In the genomic region with DNA sequence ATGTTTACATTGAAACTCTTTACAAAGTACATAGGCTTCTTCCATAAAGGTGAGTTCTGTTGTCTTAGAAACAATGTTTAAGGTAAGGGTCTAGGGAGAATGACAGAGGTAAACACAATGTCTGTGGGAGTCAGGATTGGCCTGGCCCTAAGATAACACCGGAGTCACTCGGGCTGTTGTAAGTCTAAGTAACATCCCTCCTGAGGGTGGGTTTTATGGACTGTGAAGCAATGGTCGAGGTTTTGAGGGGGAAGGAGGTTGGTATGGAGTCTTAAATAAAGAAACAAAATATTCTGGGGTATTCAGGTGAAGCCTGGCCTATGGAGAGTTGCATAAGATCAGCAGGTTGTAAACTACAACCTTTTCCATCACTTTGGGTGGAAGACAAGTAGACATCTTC, we compare ENCODE assay signal across 22 mouse cellular contexts.
DNase-seq lines count a peak whose midpoint lies in the region; ATAC-seq lines count a peak whose summit lies in the region.
"Had no signal": no experiment of that assay in that cellular context is flagged by ENCODE, and none has a peak within 500 bp of the region (broad histone marks: within the 10 kb centered on the region; RNA-seq: fewer than 3 reads in every experiment).

No protein-coding gene starts in this region.

- H3K4me1 ChIP-seq in kidney, embryonic 14.5 days (ENCODE audit: control insufficient read depth, insufficient read depth, low read length): no peaks in the 10 kb centered on the region
- H3K4me1 ChIP-seq in kidney, embryonic 16.5 days (ENCODE audit: insufficient read depth, low read length): peaks cover 4% of the 10 kb centered on the region; the same call in 1 of the 2 replicates
- H3K4me1 ChIP-seq: embryonic facial prominence, embryonic 13.5 days; embryonic facial prominence, embryonic 15.5 days; forebrain, embryonic 10.5 days; forebrain, embryonic 12.5 days had no signal

- H3K9me3 ChIP-seq in kidney, embryonic 14.5 days (ENCODE audit: control insufficient read depth, low read length): peaks cover 2% of the 10 kb centered on the region; the same call in 1 of the 2 replicates
- H3K9me3 ChIP-seq in kidney, embryonic 16.5 days (ENCODE audit: low read length): no peaks in the 10 kb centered on the region
- H3K9me3 ChIP-seq: embryonic facial prominence, embryonic 13.5 days; embryonic facial prominence, embryonic 15.5 days; forebrain, embryonic 10.5 days; forebrain, embryonic 12.5 days had no signal

- no peak overlapping the region for H3K27ac ChIP-seq in kidney, embryonic 14.5 days (ENCODE audit: low read depth, low read length)
- H3K27ac ChIP-seq in kidney, embryonic 16.5 days (ENCODE audit: low read length): no peak overlapping the region
- H3K27ac ChIP-seq: embryonic facial prominence, embryonic 13.5 days; embryonic facial prominence, embryonic 15.5 days; forebrain, embryonic 10.5 days; forebrain, embryonic 12.5 days had no signal

- H3K36me3 ChIP-seq in kidney, embryonic 14.5 days (ENCODE audit: control insufficient read depth, insufficient read depth, low read length): no peaks in the 10 kb centered on the region
- no peaks in the 10 kb centered on the region for H3K36me3 ChIP-seq in kidney, embryonic 16.5 days (ENCODE audit: insufficient read depth, low read length)
- H3K36me3 ChIP-seq: embryonic facial prominence, embryonic 13.5 days; embryonic facial prominence, embryonic 15.5 days; forebrain, embryonic 10.5 days; forebrain, embryonic 12.5 days had no signal

- no peak overlapping the region for H3K4me3 ChIP-seq in kidney, embryonic 14.5 days (ENCODE audit: low read length)
- no peak overlapping the region for H3K4me3 ChIP-seq in kidney, embryonic 16.5 days (ENCODE audit: low read length)
- H3K4me3 ChIP-seq: embryonic facial prominence, embryonic 13.5 days; embryonic facial prominence, embryonic 15.5 days; forebrain, embryonic 10.5 days; forebrain, embryonic 12.5 days had no signal

- no peak for DNase-seq in kidney, adult 11 months
- no peak for DNase-seq in kidney, postnatal 10 days
- DNase-seq in frontal cortex, adult 2 months (ENCODE audit: extremely low spot score in 1 of 2, low spot score in 1 of 2): no peak
- no peak for DNase-seq in embryo, embryonic 11 days
- DNase-seq: adrenal gland, adult 8-10 months; adrenal gland, postnatal 14 days; adrenal gland, postnatal 36 days; cerebellum, adult 11-12 months; cerebellum, adult 2 months; cerebellum, adult 9-10 months; cerebellum, postnatal 10 days; cerebellum, postnatal 25 days had no signal

- ATAC-seq in kidney, embryonic 14.5 days (ENCODE audit: low FRiP score, low TSS enrichment): 0 out of 2 replicates have a peak, but pooled peaks have one; percentile 46
- peak; percentile 61; the same call in 1 of the 2 replicates for ATAC-seq in kidney, embryonic 16.5 days (ENCODE audit: low FRiP score, low TSS enrichment)
- ATAC-seq in erythroblast, adult 5-6 weeks (replicated peaks; ENCODE audit: low FRiP score, poor library complexity, severe bottlenecking): 0 out of 2 replicates have a peak, but pooled peaks have one; percentile 30
- ATAC-seq in erythroid progenitor cell, adult 5-6 weeks (replicated peaks; ENCODE audit: low FRiP score, poor library complexity, severe bottlenecking): peak; percentile 25; the same call in 1 of the 2 replicates
- ATAC-seq: forebrain, embryonic 14.5 days; forebrain, embryonic 16.5 days had no signal

- no peak overlapping the region for H3K9ac ChIP-seq in kidney, embryonic 14.5 days (ENCODE audit: low read depth, low read length)
- no peak overlapping the region for H3K9ac ChIP-seq in kidney, embryonic 16.5 days (replicated peaks; ENCODE audit: low read length)
- H3K9ac ChIP-seq: embryonic facial prominence, embryonic 13.5 days; embryonic facial prominence, embryonic 15.5 days; forebrain, embryonic 12.5 days had no signal

- H3K27me3 ChIP-seq in kidney, embryonic 14.5 days (ENCODE audit: control insufficient read depth, insufficient read depth, low read length): no peaks in the 10 kb centered on the region
- no peaks in the 10 kb centered on the region for H3K27me3 ChIP-seq in kidney, embryonic 16.5 days (ENCODE audit: insufficient read depth, low read length)
- H3K27me3 ChIP-seq: embryonic facial prominence, embryonic 13.5 days; embryonic facial prominence, embryonic 15.5 days; forebrain, embryonic 12.5 days had no signal

- 20% methylated on average over 3 of the region's 3 CpGs for WGBS in kidney, embryonic 14.5 days
- WGBS in kidney, embryonic 16.5 days: 27% methylated on average over 3 of the region's 3 CpGs

- no peak overlapping the region for H3K4me2 ChIP-seq in kidney, embryonic 14.5 days (replicated peaks; ENCODE audit: low read depth, low read length)
- H3K4me2 ChIP-seq in kidney, embryonic 16.5 days (replicated peaks; ENCODE audit: low read depth, low read length): no peak overlapping the region
- H3K4me2 ChIP-seq: embryonic facial prominence, embryonic 13.5 days; embryonic facial prominence, embryonic 15.5 days; forebrain, embryonic 12.5 days had no signal
